Mouse (Mus musculus) kidney, adult 9 months (tissue): Measurements from ENCODE around the gene Sost.

ENCODE experiments used
- DNase-seq: peaks from one replicate; pipeline ENCODE4 v3.0.0; 2022

Gene Sost

DNA sequence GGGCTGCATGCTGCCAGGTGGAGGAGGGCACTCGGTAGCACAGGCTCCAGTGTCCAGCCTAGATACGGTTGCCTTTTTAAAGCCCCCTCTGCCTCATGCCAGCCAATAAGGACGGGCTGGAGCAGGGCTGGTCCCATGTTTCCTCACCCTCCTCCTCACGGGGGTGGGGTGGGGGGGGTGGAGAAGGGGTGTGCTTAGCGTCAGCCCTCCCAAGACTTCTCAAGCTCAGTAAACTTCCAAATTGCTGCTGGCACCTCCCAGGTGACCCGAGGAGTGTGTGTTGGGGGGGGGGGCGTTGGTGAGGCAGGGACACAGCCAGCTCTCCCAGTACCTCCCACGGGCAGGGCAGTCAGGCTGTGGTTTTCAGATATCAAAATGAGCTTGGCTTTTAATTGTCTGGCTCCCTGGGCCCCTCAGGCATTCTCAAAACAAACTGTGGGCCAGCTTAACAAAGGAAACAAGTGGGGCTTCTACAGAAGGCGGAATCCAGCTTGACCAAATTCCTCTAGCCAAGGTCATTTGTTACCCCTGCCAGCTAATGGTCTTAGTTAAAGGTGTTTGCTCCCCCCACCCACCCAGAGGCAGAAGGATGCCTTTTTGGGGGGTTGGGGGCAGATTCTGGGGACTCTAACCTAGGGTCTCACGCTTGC lies at the start of gene Sost:
Gene Sost (minus strand): TSS at position 51 of the 650 bp plus-strand sequence.
- no peak for DNase-seq

DNA sequence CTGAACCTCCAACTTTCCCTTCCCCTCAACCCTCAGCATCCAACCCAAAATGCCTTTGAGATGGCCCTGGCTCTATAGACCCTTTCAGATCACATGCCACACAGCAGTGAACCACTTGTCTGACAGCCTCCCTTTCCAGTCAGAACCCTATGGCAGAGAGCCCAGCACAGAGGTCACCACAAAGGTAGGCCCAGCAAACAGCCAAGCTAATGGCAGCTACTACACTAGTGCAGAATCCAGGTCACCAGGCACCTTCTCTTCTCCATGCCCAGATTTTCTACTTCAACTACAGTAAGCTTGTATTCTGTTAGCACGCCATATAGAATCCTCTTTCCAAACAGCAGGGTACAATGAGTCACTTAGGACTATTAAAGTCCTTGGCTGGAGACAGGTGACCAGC lies 49.3 kb upstream of the Sost start:
- no peak for DNase-seq

DNA sequence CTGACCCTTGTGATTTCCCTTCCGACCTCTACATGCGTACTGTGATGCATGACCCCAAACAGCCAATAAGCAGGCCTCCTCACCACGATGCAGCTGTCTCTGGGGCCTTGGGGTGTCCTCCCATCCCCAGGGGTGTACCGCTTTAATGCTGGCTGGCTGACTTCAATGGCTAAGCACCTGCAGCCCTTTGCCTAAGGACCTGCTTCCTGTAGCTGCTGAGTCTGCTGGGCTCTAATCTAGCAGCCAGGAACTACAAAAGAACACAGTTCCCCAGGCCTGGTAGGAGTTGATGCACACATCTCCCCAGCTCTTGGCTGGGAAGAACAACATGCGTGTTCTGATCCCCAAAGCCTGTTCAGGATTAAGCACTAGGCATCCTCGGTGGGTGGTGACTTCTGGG lies 48.7 kb upstream of the Sost start:
- DNase-seq, result no peak

DNA sequence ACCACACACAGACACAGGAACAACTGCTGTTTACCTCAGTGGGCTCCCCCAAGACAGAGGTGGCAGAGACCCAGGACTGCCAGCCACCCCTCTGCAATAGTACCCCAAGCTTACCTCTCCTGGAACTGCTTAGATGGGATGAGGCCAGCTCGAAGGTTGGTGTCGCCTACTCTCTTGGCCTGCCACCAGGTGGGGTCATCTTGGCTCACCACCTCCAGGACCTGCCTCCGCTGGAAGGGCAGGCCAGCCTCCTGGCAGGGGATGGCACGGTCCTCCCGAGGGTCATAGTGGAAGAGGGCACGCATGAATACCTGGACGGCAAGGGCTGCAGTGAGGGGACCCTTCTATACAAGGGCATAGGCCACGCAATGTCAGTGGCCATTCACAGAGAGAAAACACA lies 46.4 kb upstream of the Sost start:
- DNase-seq, result no peak

DNA sequence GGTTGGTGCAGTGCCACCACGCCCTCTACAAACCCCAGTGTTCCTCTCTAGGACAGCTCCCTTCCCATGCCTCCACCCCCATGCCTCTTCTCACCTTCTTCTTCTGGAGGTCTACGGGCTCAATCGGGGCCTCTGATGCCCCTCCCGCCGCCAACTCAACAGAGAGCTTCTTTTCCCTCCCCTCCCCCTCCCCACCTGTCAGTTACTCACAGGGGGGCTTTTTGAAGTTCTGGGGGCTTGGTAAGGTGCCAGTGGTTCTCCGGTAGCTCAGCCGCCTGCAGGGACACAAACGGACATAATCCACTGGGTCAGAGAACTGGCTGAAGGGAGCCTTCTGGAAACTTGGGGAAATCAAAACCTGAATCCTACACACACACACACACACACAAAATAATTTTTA lies 44.7 kb upstream of the Sost start:
- DNase-seq, result no peak

DNA sequence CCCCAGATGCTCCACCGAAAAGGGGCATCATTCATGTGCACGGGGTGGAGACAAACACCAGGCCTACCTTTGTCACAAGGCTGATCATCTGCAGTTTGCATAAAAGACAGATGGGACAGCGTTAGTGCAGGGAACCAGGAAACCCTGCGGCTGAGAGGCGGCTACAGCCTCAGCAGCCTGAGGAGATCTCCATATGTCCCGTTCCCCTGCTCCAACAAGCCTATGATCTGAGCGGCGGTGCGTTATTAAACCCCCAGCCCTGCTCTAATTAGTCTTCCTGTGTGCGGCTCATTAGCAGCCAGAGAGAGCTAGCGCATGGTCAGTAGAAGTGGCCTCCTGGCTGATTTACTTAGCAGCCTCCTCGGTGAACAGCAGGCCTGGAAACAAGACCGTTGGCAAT lies 43.3 kb upstream of the Sost start:
- no peak for DNase-seq

DNA sequence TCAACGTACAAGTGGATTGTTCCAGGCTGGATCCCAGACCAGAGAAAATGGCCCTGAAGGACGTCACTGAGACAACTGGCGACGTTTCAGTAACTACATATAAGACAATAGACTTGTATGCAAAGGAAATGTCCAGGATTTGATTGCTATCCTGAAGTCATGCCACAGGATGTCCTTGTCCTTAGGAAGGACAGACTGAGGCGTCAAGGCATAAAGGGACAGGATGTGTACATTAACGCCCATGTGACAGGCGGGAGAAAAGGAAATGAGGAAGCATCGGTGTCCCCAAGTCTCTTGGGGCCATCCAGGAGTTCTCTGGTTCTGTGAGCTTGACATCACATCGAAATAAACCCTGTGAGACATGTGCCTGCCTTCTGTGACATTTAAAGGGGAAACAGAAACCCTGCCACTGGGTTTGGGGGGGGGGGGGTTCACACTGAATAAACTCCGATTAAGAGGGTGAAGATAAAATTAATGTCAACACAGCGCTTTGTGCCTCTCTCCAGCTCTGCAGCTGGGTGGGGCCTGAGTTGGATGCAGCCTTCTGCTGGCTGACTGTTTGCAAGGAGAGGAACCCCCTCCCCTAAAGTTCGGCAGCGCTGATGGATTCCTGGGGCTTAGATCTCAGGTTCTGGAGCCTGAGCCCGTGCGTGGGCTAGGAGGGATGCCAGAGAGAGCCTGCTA lies 42.3 kb upstream of the Sost start:
- no peak for DNase-seq

DNA sequence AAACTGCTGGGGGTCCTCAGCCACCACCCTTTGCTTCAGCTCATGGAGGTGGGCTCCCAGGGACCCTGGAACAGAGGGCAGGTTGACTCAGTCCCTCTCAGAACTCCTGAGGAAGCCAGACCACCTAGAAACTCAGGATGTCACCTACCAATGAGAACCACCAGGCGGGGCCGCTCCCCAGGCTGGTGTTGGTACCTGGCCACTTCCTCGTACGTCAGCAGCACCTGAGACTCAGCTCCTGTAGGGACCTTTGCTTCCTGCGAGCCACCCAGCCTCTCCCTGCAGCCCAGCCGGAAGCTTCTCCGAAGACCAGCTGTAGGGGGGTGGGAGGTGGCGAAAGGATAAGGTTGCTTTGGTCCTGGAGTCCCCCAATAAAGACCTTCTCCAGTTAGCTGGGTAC lies 41.6 kb upstream of the Sost start:
- DNase-seq, result no peak

DNA sequence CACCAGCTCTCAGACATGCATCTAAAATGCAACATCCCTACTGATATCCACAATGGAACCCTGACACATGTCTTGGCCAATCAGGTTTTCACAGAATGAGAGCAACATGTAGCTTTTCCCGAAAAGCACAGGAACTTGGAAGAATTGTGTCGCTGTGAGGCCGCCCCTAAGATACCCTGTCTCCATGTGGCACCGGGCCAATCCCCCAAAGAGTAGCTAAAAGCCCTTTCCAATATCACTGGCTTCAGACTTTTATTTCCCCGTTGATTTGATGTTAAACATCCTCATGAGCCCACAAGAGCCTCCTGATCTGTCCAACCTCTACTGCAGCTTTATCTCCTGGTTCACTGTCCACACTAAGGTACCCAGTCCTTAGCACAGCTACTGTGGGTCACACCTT lies 39.9 kb upstream of the Sost start:
- no peak for DNase-seq

DNA sequence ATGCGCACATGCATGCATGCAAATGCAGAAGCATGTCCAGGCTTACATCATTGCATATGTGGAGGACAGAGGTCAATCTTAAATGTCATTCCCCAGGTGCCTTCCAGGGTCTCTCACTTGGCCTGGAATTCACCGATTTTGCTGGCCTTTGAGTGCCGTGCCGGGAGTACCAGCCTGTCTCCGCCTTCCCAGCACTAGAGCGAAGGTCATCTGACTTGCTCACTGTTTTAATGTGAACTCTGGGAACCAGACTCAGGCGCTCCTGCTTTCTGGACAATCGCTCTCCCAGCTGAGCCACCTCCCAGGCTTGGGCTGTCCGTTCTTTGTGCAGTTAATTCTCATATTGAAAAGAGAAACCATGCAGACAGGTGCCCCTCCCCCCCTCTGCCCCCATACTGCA lies 39.5 kb upstream of the Sost start:
- no peak for DNase-seq

DNA sequence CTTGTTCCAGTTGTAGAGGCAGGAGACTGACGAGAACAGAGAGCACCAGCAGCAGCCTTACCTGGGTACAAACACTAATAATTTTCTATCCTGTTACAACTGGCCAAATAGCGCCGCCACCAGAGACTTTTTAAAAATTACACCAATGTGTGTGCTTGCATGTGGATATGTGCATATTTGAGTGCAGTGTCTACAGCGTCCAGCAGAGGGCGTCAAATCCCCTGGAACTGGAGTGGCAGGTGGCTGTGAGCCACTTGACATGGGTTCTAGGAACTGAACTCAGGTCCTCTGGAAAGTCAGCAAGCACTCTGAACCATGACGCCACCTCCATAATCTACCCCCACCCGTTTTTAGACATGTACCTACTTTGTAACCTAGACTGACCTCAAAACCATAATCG lies 37.4 kb upstream of the Sost start:
- DNase-seq, result no peak

DNA sequence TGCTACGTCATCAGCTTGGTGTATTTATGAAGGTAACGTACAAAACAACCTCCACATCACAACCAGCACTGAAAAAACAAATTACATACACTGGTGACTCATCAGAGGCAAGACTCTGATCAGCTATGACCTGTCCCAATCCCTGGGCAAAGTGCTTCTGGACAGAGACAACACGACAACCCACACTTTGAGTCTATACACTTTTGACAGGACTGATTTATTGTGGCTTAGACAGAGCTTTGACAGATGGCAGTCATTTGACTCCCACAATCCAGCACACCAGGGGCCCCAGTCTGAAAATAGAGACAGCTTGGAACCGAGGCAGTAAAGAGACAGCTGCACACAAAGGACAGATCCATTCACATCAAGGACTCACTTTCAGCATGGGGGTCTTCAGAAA lies 32.7 kb upstream of the Sost start:
- no peak for DNase-seq

DNA sequence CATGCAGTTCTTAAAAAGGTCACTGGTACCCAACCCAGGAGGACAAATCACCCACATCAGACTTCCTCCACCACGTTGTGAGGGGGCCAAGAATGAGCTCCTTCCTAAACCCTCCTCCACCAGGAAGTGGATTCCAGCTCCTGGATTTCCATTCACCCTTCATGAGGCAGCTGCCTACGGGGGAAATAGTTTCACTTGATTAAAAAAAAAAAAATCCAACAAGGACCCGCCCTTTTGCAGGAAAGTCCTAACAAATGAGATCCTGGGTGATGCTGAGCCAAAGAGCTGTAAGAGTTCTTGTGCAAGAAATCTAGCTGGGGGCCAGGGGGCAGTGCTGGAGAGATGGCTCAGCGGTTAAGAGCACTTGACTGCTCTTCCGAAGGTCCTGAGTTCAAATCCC lies 31.4 kb upstream of the Sost start:
- peak; percentile 54 for DNase-seq

DNA sequence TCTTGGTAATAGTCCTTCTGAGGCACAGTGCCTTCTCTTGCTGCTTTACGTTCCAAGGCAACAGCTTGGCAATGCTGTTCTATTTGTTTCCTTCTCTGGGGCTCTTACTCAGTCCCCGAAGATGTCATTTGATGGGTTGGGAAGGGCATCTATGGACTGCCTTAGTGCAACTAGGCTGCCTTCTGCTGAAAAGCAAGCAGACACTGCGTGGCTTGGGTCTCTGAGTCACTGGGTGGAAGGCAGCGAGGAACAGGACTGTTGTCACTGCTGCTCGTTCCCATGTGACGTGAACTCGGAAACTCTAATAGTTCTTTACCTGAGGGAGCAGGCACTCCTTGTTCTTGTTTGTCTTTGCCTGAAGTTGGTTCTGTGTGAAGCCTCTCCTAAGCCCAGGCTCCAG lies 29.1 kb upstream of the Sost start:
- no peak for DNase-seq

DNA sequence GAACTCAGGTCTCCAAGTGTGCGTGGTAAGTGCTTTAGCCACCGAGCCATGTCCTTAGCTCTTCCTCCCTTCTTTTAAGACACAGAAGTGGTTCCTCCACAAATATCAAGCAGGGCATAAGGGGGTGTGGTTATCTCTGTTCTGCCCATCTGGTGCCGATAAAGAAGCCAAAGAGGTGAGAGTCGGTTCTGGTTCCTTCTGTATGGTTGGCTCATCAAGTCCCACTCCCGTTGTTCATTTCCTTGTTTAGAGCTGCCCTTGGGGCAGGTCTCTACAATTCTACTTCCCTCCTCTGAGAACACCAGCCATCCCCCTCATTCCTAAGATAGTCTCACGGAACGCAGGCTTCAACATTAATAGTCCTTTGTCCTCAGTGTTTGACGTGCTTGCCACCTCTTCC lies 27.3 kb upstream of the Sost start:
- DNase-seq, result no peak

DNA sequence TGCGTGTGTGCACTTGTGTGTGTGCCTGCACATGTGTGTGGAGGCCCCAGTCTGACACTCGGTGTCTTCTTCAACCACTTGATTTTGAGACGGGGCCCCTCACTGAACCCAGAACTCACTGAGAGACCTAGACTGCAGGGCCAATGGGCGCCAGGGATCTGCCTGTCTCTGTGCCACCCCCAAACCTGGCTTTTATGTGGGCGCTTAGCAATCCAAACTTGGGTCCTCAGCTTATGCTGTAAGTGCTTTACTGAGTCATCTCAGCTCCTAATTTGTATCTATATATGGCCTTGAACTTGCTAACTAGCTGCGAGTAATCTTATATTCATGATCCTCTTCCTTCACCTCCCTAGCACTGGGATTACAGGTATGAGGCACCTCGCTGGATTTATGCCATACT lies 25.6 kb upstream of the Sost start:
- no peak for DNase-seq

DNA sequence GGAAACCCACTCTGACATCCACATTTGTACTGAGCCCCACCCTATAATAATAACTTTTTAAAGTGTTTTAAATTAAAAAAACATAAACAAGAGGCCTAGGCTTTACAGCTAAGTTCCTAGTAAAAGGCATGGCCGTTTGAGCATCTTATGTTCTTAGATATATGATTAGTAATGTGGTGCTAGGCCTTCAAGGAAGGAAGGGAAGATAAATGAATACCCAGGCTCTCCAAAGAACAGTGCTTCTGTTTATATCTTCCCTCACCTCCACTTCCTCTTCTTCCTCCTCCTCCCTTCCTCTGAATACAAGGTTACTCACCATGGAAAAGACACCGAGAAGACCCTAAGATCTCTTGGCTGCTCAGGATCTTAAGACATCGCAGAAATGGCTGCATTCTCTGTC lies 25.0 kb upstream of the Sost start:
- no peak for DNase-seq

DNA sequence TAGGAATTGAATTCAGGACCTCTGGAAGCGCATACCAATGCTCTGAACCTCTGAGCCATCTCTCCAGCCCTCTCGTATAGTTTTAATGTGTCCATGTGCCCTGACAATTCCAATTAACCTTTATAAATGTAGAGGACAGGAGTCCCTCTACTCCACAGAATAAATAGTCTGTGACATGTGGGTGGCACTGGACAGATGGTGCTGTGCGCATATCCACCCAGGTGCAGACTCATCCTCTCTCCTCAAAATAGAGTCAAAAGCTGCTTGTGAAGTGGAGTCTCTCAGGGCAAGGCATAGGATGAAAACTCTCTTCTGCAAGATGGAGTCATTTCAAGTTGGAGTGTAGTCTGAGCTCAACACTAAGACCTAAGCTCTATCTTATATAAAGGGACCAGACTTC lies 23.4 kb upstream of the Sost start:
- DNase-seq, result no peak

DNA sequence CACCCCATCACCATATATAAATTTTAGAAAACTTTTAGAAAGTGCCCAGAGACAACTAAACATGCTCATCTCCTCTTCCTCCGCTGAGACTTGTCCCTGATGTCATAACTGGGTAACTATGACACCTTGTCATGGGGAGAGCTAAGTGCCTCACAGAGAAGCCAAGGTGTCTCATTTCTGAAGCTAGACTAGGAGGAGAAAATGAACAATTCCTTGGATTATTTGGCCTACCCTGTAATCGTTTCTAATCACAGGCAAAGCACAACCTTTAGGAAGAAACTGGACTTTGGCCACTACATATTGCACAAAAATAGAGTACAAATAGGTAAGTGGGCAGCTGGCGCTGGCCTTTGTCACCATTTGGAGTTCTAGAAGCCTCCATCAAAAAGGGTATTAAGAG lies 20.1 kb upstream of the Sost start, which contains the start of gene Dusp3:
Gene Dusp3 (minus strand): TSS at position 101 of the 400 bp plus-strand sequence.
- no peak for DNase-seq

DNA sequence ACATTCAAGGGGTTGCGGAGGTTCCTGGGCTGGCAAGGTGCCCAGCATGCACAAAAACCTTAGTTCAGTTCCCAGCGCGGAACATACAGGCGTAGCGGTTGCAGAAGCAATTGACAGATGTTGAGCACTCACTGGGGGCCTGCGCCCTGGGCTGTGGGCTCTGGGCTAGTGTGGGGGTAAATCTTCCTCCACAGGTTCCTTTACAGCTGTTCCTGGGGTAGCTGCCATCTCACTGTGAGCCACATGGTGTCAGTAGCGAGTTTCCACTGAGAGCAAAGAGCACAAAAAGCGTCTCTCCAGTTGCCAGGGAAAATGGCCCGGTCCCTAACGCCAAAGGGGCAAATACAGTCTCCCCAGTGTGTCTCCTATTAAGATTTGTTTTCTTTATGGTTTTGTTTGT lies 19.2 kb upstream of the Sost start:
- DNase-seq, result peak; percentile 92

DNA sequence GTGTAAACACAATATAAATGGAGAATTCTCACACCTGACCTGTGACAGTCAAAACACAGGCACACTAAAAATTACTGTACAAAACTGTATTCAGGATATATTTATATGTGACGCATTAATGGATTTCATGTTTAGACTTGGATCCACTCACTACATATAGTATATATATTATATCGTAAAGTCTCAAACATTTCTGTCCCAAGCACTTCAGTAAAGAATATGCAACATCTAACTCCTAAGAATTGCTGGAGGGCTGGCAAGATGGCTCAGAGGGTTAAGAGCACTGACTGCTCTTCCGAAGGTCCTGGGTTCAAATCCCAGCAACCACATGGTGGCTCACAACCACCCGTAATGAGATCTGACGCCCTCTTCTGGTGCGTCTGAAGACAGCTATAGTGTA lies 18.6 kb upstream of the Sost start:
- DNase-seq, result peak; percentile 33

DNA sequence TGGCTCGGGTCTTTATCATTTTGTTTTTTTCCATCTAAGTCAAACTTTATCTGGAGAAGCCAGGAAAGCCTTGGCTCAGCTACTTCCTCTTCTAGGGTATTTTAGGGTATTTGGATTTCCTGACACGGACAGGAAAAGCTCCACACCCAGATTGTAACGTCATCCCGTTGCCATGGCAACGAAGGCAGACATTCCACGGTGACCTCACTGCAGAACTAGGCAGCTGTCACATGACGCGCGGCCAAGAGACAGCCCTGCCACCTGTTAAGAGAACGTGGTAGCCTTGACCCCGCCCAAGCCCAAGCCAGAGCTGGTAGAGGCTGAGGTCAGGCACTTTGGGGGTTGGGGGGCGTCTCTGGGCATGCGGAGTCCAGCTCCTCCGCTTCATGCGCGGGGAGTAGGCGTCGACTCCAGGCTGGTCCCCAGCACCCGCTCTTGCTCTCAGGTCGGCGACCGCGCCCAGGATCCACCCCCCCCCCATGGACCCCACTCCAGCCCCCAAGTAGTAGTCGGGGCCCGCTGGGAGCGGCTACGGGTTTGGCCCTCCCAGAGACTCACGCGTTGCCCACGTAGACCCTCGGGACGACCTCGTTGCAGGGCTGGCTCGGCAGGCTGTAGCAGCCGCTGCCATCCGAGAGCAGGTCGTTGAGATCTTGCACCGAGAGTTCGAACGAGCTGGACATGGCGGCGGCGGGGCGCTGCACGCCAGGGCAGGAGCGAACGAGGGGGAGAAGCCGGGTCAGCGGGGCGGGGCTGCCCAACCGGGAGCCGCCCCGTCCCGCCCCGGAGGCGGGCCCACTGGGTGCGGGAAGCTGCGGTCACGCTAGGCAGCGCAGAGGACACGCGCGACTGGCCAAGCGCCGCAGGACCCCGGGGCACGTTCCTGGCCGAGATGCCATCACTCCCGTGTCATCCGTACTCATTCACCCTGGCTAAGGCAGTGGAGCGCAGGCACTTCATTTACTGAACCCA lies 17.5 kb upstream of the Sost start, which contains the start of gene Cfap97d1:
Gene Cfap97d1 (plus strand): TSS at position 226 of the 972 bp plus-strand sequence.
- peak; percentile 98 for DNase-seq

DNA sequence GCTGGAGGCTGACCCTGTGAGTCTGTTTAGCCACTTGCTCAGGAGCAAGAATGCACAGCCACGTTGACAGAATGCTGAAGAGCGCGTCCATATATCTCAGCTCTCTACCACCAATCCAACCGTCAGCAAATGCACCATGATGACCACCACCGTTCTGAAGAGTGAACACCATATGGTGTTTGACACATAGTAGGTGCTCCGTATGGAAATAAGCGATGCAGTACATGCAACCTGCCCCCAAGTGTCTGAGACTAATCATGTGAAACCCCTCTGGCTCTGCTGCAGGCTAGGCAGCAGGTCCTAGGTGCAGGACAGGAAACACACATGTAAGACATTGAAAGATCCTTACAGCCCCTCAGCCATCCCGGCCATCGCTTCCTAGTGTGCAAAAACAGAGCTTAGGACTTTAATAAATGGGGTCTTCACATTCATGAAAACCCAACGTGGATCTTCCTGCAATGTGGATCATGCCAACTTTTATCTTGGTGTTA lies 16.7 kb upstream of the Sost start:
- DNase-seq, result peak; percentile 34
